Mouse (Mus musculus): ENCODE data around the gene Setd2. TPM values are rescaled to one million over a fixed set of nuclear protein-coding genes. Genes with fewer than 3 reads are reported as not detected.

The Setd2 gene
- polyA plus RNA-seq, 1 experiment from 2014 or later: 47.1 TPM

- Histone ChIP-seq H3K9me3 (no peaks in the 10 kb centered on the region), H3K36me3 (no peaks in the 10 kb centered on the region), H3K27ac (no peak overlapping the region), H3K27me3 (no peaks in the 10 kb centered on the region), H3K4me1 (no peaks in the 10 kb centered on the region), H3K9ac (no peak overlapping the region), H3K4me2 (replicated peaks) (no peak overlapping the region), H3K4me3 (no peak overlapping the region)
- ATAC-seq (ENCODE audit: insufficient number of reproducible peaks, insufficient read depth, low FRiP score, low TSS enrichment): no peak
- WGBS: 66% methylated on average over 9 of the region's 9 CpGs
Measured at GRCm38 (mm10) chr9:110643787-110644186, 111.4 kb downstream of the Setd2 start.

GRCm38 (mm10) chr9:110644295-110644694 is 111.9 kb downstream of the Setd2 start:
- no peak overlapping the region for H3K4me3 ChIP-seq
- ATAC-seq (ENCODE audit: insufficient number of reproducible peaks, insufficient read depth, low FRiP score, low TSS enrichment): no peak
- H3K4me2 ChIP-seq (replicated peaks): no peak overlapping the region
- H3K27ac ChIP-seq: no peak overlapping the region
- WGBS: 80% methylated on average over 10 of the region's 10 CpGs
- H3K9ac ChIP-seq: no peak overlapping the region
- H3K4me1 ChIP-seq: no peaks in the 10 kb centered on the region
- 0 out of 2 replicates have a peak, but pooled peaks cover 1% of the 10 kb centered on the region for H3K27me3 ChIP-seq
- H3K9me3 ChIP-seq: no peaks in the 10 kb centered on the region
- H3K36me3 ChIP-seq: no peaks in the 10 kb centered on the region

- no peak overlapping the region for H3K27ac ChIP-seq
- no peak overlapping the region for H3K4me2 ChIP-seq (replicated peaks)
- H3K27me3 ChIP-seq: 0 out of 2 replicates have a peak, but pooled peaks cover 5% of the 10 kb centered on the region
- no peaks in the 10 kb centered on the region for H3K36me3 ChIP-seq
- H3K4me1 ChIP-seq: no peaks in the 10 kb centered on the region
- H3K4me3 ChIP-seq: no peak overlapping the region
- ATAC-seq (ENCODE audit: insufficient number of reproducible peaks, insufficient read depth, low FRiP score, low TSS enrichment): no peak
- WGBS: 74% methylated on average over 9 of the region's 9 CpGs
- H3K9ac ChIP-seq: no peak overlapping the region
- no peaks in the 10 kb centered on the region for H3K9me3 ChIP-seq
Measured at GRCm38 (mm10) chr9:110645219-110645618, 112.8 kb downstream of the Setd2 start.

GRCm38 (mm10) chr9:110649775-110650174 is 117.4 kb downstream of the Setd2 start:
- ATAC-seq (ENCODE audit: insufficient number of reproducible peaks, insufficient read depth, low FRiP score, low TSS enrichment): no peak
- H3K27ac ChIP-seq: no peak overlapping the region
- H3K4me3 ChIP-seq: no peak overlapping the region
- no peak overlapping the region for H3K4me2 ChIP-seq (replicated peaks)
- H3K9ac ChIP-seq: no peak overlapping the region
- no peaks in the 10 kb centered on the region for H3K9me3 ChIP-seq
- no peaks in the 10 kb centered on the region for H3K36me3 ChIP-seq
- peaks cover 15% of the 10 kb centered on the region; the same call in 1 of the 2 replicates for H3K4me1 ChIP-seq
- H3K27me3 ChIP-seq: peaks cover 42% of the 10 kb centered on the region

- Histone ChIP-seq H3K4me2 (replicated peaks) (peak overlapping the region; percentile 1; the same call in 1 of the 2 replicates), H3K27me3 (peaks cover 42% of the 10 kb centered on the region), H3K36me3 (no peaks in the 10 kb centered on the region), H3K9ac (no peak overlapping the region), H3K4me1 (peaks cover 21% of the 10 kb centered on the region; the same call in 1 of the 2 replicates), H3K4me3 (no peak overlapping the region), H3K9me3 (no peaks in the 10 kb centered on the region), H3K27ac (no peak overlapping the region)
- 29% methylated on average over 13 of the region's 13 CpGs for WGBS
- no peak for ATAC-seq (ENCODE audit: insufficient number of reproducible peaks, insufficient read depth, low FRiP score, low TSS enrichment)
Measured at GRCm38 (mm10) chr9:110651931-110652722, 119.7 kb downstream of the Setd2 start.

GRCm38 (mm10) chr9:110652963-110653654 is 120.7 kb downstream of the Setd2 start:
- WGBS: 18% methylated on average over 14 of the region's 14 CpGs
- peak overlapping the region; percentile 64; the same call in 1 of the 2 replicates for H3K9ac ChIP-seq
- no peak overlapping the region for H3K27ac ChIP-seq

GRCm38 (mm10) chr9:110653655-110654461 is 121.5 kb downstream of the Setd2 start, which contains the start of gene Nbeal2:
TSS of gene Nbeal2 (minus strand) at chr9:110654161.
- Histone ChIP-seq H3K27ac (no peak within 1 kb of the TSS), H3K27me3 (peaks cover 42% of the 10 kb centered on the region), H3K4me2 (replicated peaks) (peak within 1 kb of the TSS; percentile 99), H3K36me3 (no peaks in the 10 kb centered on the region), H3K9ac (peak within 1 kb of the TSS; percentile 64), H3K4me3 (peak within 1 kb of the TSS; percentile 63), H3K4me1 (peaks cover 25% of the 10 kb centered on the region; the same call in 1 of the 2 replicates), H3K9me3 (no peaks in the 10 kb centered on the region)
- ATAC-seq (ENCODE audit: insufficient number of reproducible peaks, insufficient read depth, low FRiP score, low TSS enrichment): peak; percentile 62
- under 1% methylated on average over 75 of the region's 75 CpGs for WGBS

More at GRCm38 (mm10) chr9:110652963-110653654, 120.7 kb downstream of the Setd2 start:
- H3K4me1 ChIP-seq: peaks cover 25% of the 10 kb centered on the region; the same call in 1 of the 2 replicates
- H3K36me3 ChIP-seq: no peaks in the 10 kb centered on the region
- no peak for ATAC-seq (ENCODE audit: insufficient number of reproducible peaks, insufficient read depth, low FRiP score, low TSS enrichment)
- H3K9me3 ChIP-seq: no peaks in the 10 kb centered on the region
- H3K27me3 ChIP-seq: peaks cover 42% of the 10 kb centered on the region
- peak overlapping the region; percentile 99 for H3K4me2 ChIP-seq (replicated peaks)
- peak overlapping the region; percentile 63 for H3K4me3 ChIP-seq

GRCm38 (mm10) chr9:110654726-110655650 is 122.6 kb downstream of the Setd2 start:
- Histone ChIP-seq H3K4me1 (peaks cover 25% of the 10 kb centered on the region; the same call in 1 of the 2 replicates), H3K4me2 (replicated peaks) (peak overlapping the region; percentile 99), H3K9ac (no peak overlapping the region), H3K9me3 (no peaks in the 10 kb centered on the region), H3K27ac (no peak overlapping the region), H3K27me3 (peaks cover 37% of the 10 kb centered on the region), H3K4me3 (0 out of 2 replicates have a peak overlapping the region, but pooled peaks have one; percentile 63), H3K36me3 (0 out of 2 replicates have a peak, but pooled peaks cover 6% of the 10 kb centered on the region)
- ATAC-seq (ENCODE audit: insufficient number of reproducible peaks, insufficient read depth, low FRiP score, low TSS enrichment): no peak
- WGBS: 79% methylated on average over 19 of the region's 19 CpGs

GRCm38 (mm10) chr9:110655651-110656007 is 123.2 kb downstream of the Setd2 start:
- H3K9ac ChIP-seq: no peak overlapping the region
- 0 out of 2 replicates have a peak, but pooled peaks cover 6% of the 10 kb centered on the region for H3K36me3 ChIP-seq
- H3K27me3 ChIP-seq: peaks cover 36% of the 10 kb centered on the region
- H3K4me3 ChIP-seq: peak overlapping the region; percentile 66
- no peak for ATAC-seq (ENCODE audit: insufficient number of reproducible peaks, insufficient read depth, low FRiP score, low TSS enrichment)
- peak overlapping the region; percentile 69 for H3K4me2 ChIP-seq (replicated peaks)
- H3K27ac ChIP-seq: 0 out of 2 replicates have a peak overlapping the region, but pooled peaks have one; percentile 30
- no peaks in the 10 kb centered on the region for H3K9me3 ChIP-seq
- H3K4me1 ChIP-seq: peaks cover 25% of the 10 kb centered on the region; the same call in 1 of the 2 replicates
- WGBS: 84% methylated on average over 10 of the region's 10 CpGs

Measured in embryonic facial prominence, embryonic 12.5 days (tissue).